Mouse (Mus musculus) kidney, adult 18-20 months (tissue): Measurements from ENCODE around the gene Bcar1.
A peak's percentile ranks its signal among the peaks of the same experiment; 100 is the strongest.

ENCODE experiments used
- DNase-seq: peaks from one replicate; pipeline ENCODE4 v3.0.0; 2021

The Bcar1 gene

DNA sequence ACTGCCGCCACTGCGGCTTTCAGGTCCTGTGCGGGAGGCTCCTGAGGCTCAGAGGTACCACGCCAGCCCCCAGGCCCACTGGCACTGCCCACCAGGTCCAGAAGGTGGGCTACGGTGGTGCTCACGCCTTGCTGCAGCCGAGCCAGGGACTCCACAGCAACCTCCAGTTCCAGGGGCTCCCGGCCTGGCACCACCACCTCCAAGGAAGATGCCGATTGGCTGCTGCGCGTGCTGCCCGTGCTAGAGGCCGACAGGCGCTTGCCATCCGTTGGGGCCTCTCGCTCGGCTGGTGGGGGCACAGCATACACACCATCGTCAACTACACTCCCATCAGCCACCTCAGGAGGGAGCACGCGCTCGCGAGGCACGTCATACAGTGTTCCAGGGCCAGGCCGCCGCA lies 29.8 kb downstream of the Bcar1 start:
- peak; percentile 3 for DNase-seq

- peak; percentile 3 for DNase-seq
These were observed 30.3 kb downstream of the Bcar1 start for GRCm38 (mm10) chr8:111713291-111713690.

GRCm38 (mm10) chr8:111712588-111712987 lies 31.0 kb downstream of the Bcar1 start:
- DNase-seq = peak; percentile 81

DNA sequence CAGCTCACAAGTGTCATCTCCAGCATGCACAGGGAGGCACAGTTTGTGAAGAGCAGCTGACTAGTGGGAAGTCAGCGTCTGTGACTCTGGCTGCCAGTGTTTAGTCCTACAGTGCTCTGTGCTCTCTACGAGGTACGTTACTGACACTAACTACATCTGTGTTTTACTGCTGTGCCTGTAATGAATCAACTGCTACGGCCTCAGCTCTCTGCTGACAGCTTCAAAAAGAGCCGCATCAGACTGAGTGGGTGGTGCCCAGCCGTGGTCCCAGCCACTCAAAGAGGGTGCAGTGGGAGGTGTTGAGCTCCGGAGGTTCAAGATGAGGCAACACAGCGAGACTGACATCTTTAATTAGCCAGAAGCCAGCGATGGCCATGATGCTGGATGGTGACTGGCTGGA lies 31.5 kb downstream of the Bcar1 start:
- DNase-seq = peak; percentile 4

- peak; percentile 24 for DNase-seq
These were observed 32.7 kb downstream of the Bcar1 start for GRCm38 (mm10) chr8:111710777-111711485.

- peak; percentile 73 for DNase-seq
These were observed 34.4 kb downstream of the Bcar1 start for GRCm38 (mm10) chr8:111709223-111709622.

- DNase-seq = peak; percentile 83
These were observed 35.3 kb downstream of the Bcar1 start for GRCm38 (mm10) chr8:111708265-111708664.

- peak; percentile 20 for DNase-seq
These were observed 37.9 kb downstream of the Bcar1 start for GRCm38 (mm10) chr8:111705699-111706098.

DNA sequence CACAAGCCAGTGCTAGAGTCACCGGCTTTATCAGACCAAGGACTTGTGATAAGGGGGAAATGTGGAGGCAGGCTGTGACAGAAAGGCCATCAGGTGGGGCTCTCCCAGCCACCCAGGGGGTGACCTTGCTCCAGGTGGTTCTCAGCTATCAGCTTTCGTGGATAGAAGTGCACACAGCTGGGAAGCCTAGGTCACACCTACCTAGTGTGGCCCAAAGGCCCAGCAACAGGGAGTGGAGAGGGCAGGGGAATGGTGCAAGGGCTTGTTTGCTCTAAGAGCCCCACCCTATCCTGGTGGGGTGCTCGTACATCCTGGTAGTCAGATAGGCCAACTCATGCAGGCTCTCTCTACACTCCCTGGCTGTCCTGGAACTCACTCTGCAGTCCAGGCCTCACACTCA lies 38.4 kb downstream of the Bcar1 start:
- DNase-seq = no peak

GRCm38 (mm10) chr8:111704585-111704984 lies 39.0 kb downstream of the Bcar1 start:
- DNase-seq = peak; percentile 6

DNA sequence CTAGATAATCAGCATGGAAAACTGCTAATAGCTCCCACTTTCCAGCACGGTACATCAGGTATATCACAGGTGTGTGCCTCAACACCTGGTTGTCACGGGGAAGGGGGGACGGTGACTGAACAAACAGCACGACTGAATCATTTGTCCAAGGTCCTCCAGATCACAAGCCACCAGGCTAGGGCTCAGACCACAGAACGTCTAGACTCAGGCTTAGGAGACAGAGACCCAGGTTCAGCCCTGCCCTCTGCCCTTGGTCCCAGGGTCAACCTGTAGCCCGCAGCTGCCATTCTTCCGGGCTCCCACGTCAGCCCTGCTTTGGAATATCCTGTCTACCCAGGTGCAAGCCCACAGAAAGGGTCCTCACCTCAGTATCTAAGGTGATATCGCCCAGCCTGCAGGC lies 42.2 kb downstream of the Bcar1 start:
- no peak for DNase-seq

GRCm38 (mm10) chr8:111700740-111701139 lies 42.9 kb downstream of the Bcar1 start:
- no peak for DNase-seq

DNA sequence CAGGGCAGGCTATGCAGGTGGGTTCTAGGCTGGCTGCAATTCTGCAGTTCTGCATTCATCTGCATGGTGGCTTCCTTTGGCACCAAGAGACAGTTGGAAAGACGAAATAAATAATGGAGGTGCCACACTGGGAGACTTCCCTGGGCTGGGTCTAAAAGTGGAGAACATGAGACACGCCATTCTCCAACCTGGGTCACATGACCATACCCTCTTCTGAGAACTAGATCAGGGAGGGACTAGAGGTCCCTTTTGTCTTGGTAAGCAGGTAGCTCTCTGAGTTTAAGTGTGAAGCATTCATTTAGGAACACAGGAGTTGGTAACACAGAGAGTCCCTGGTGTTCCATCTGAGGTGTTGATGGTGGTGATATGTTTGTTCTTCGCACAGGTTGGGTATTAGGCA lies 43.4 kb downstream of the Bcar1 start:
- no peak for DNase-seq

GRCm38 (mm10) chr8:111699035-111699434 lies 44.6 kb downstream of the Bcar1 start:
- DNase-seq = no peak

DNA sequence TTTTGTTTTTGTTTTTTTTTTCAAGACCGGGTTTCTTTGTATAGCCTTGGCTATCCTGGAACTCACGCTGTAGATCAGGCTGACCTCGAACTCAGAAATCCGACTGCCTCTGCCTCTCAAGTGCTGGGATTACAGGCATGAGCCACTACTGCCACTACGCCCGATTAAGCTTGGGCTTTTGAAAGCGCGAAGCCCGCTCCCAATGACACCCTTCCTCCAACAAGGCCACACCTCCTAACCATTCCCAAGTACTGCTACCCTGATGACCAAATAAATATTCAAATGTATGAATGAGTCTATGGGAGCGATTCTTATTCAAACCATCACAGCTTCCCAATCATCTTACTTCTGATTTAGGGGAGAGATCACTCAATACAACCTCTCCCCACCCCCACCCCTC lies 46.0 kb downstream of the Bcar1 start:
- DNase-seq = no peak

- DNase-seq = no peak
These were observed 48.2 kb downstream of the Bcar1 start for GRCm38 (mm10) chr8:111695441-111695840.

GRCm38 (mm10) chr8:111693261-111693741 lies 50.3 kb downstream of the Bcar1 start:
- DNase-seq = no peak

DNA sequence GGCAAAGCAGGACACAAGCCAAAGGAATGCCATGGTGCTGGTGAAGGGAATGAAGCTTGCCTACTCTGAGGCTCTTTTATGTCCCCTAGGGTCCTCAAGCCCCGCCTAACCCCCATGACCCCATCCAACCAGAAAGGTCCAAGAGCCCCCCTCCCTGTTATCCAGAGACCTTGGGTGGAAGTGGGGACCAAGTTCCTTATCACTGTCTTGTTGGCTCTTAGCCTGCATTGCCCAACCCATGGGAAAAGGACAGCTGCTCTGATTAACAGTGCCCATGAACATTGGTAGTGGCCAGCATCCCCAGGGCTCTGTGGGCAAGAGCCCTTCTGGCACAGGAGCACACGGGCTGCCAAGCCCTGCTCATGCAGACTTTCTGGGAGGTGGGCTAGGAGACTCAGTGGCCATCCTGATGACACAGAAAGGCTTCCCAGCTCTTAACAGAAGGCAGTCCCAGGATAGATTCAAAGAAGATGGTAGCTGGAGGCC lies 52.6 kb downstream of the Bcar1 start, which contains the start of gene Ctrb1:
TSS of gene Ctrb1 (minus strand) at position 51 of the 486 bp plus-strand sequence.
- no peak for DNase-seq

DNA sequence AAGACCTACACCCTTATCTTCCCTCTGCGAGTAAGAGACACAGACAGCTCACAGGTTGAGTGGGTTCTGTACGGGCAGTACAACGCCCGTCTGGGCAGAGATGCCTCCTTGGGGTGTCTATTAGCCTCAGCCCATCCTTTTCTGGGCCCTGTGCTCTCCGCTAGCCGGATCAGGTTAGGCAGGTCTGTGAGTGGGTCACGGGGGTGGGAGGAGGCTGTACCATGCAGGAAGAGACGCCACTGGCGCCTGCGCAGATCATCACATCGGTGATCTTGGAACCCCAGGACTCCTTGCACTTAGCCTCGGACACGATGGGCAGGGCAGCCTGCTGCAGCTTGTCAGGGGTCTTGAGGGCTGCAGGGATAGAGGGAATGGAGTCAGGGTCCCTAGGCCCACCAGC lies 56.7 kb downstream of the Bcar1 start:
- no peak for DNase-seq

DNA sequence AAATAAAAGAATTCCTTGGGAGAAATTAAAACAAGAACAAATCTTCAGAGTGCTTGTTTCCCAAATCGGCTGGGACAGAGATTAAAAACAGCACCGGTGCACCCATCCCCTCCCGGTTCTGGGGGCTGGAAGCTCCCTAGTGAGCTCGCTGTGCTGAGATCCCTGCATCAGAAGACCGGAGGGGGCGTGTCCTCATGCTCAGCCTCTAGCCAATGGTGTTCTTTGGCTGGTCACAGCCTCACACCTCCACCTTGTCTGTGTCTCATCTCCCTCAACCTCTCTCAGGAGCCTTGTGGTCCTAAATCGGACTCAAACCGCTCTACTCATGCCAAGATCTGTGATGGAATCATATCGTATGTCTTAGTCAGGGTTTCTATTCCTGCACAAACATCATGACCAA lies 61.1 kb downstream of the Bcar1 start:
- DNase-seq = no peak

- DNase-seq = no peak
These were observed 62.5 kb downstream of the Bcar1 start for GRCm38 (mm10) chr8:111681153-111681552.

GRCm38 (mm10) chr8:111680423-111681028 lies 63.1 kb downstream of the Bcar1 start:
- no peak for DNase-seq

DNA sequence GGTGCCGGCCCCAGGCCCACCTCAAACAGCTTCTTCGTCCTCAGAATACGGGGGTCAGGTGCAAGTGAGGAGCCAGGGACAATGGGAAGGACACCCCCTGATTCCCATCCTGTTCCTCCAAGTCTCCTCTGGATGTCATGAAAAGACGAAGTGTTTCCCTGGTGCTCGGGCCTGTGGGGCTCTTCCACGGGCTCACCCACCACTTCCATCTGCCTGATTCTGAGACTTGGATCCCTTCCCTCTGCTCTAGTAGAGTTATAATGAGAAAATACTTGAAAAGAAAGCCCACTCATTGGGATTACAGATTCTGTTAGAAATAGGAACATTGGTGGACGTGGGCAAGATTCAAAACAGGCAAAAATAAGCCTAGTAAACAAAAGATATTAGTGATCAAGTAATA lies 64.8 kb downstream of the Bcar1 start:
- DNase-seq = no peak

DNA sequence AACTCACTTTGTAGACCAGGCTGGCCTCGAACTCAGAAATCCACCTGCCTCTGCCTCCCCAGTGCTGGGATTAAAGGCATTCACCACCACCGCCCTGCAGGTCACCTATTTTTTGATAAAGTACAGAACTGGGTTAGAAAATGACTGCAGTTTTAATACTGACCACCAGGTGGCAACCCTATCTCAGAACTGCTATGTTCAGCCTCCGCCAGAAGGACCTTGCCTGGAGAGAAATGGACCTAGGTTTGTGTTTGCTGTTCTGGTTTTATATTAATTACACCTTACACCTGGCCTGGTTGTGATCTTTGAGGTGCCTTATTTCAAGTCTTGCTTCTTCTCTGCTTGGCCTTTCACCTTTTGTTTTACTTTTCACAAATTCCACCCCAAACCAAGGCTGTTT lies 65.5 kb downstream of the Bcar1 start:
- DNase-seq = peak; percentile 52
